Mouse (Mus musculus) midbrain, embryonic 16.5 days (tissue): ENCODE measurements around the gene Uba3. TPM values are rescaled to one million over a fixed set of nuclear protein-coding genes. Genes with fewer than 3 reads are reported as not detected.
A peak's percentile ranks its signal among the peaks of the same experiment; 100 is the strongest.

ENCODE experiments used
- ATAC-seq: fragments of 200-750 bp; cut with Nextera tagmentation; 2 replicates; pipeline ENCODE4 v1.8.0; 2017; ENCODE audit warnings: moderate TSS enrichment
- H3K27ac ChIP-seq: fragments of 300-500 bp; sonication (generic); 2 replicates; pipeline ENCODE4 v1.5.1; 2014; ENCODE audit warnings: mild to moderate bottlenecking, low read length, mixed read lengths
- H3K27me3 ChIP-seq: fragments of 300-500 bp; sonication (generic); 2 replicates; pipeline ENCODE4 v1.6.1; 2014; ENCODE audit warnings: low read depth, low read length, mixed read lengths; ENCODE audit not compliant: control insufficient read depth, insufficient read depth
- H3K36me3 ChIP-seq: fragments of 300-500 bp; sonication (generic); 2 replicates; pipeline ENCODE4 v1.6.1; 2014; ENCODE audit warnings: mild to moderate bottlenecking, low read length, moderate library complexity, mixed read lengths; ENCODE audit not compliant: control insufficient read depth, insufficient read depth
- H3K4me1 ChIP-seq: fragments of 300-500 bp; sonication (generic); 2 replicates; pipeline ENCODE4 v1.6.1; 2014; ENCODE audit warnings: mild to moderate bottlenecking, low read length, mixed read lengths; ENCODE audit not compliant: control insufficient read depth, insufficient read depth
- H3K4me2 ChIP-seq: fragments of 300-500 bp; sonication (generic); 2 replicates; pipeline ENCODE4 v1.6.1; 2014; ENCODE audit warnings: mild to moderate bottlenecking, low read length, mixed read lengths
- H3K4me3 ChIP-seq: fragments of 300-500 bp; sonication (generic); 2 replicates; pipeline ENCODE4 v1.5.1; 2014; ENCODE audit warnings: low read depth, mild to moderate bottlenecking, low read length, moderate library complexity, mixed read lengths
- H3K9ac ChIP-seq: fragments of 300-500 bp; sonication (generic); 2 replicates; pipeline ENCODE4 v1.6.1; 2014; ENCODE audit warnings: low read depth, low read length, mixed read lengths
- H3K9me3 ChIP-seq: fragments of 300-500 bp; sonication (generic); replicated peaks from 2 replicates; pipeline ENCODE4 v1.6.1; 2014; ENCODE audit warnings: mild to moderate bottlenecking, low read length, mixed read lengths; ENCODE audit not compliant: control insufficient read depth, poor library complexity, severe bottlenecking
- WGBS: fragments of 180-500 bp; shearing (Covaris S2); extraction: QIAGEN DNeasy Blood & Tissue Kit; methylation state at CpG from one replicate; pipeline ENCODE4 v1.1.7; 2014; 5-methylcytosine and 5-hydroxymethylcytosine counted together
- polyA plus RNA-seq: library from polyadenylated mRNA; unstranded; fragments of >200 nt; fragmentation: Nextera tagmentation; extraction: Ambion mirVana; gene quantifications from 2 replicates; pipeline ENCODE4 v1.2.1, GENCODE M21; 2015

The Uba3 gene
- polyA plus RNA-seq, 1 experiment from 2014 or later: 90.2 TPM

DNA sequence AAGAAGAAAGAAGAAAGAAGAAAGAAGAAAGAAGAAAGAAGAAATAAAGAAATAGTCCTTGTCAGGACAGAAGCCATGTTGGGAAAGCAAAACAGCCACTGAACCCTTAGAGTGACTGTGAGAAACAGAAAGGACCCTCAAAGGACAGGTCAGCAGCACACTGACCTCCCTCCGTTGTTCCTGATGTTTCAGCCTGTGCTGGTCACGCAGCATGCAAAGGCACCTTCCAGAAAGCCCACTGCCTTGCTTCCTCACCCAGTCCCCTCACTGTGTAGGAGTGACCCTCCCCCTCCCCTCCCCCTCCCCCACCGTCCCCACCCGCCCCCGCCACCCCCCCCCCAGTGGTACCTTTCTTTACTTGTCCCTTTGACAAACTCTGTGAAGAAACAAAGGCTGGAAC is 15.2 kb upstream of the Uba3 start:
- H3K36me3 ChIP-seq: no peaks in the 10 kb centered on the region
- WGBS: 57% methylated on average over 2 of the region's 5 CpGs
- peaks cover 2% of the 10 kb centered on the region; the same call in 1 of the 2 replicates for H3K4me1 ChIP-seq
- H3K9me3 ChIP-seq: no peaks in the 10 kb centered on the region
- H3K9ac ChIP-seq: no peak overlapping the region
- ATAC-seq: no peak
- no peaks in the 10 kb centered on the region for H3K27me3 ChIP-seq
- no peak overlapping the region for H3K27ac ChIP-seq
- no peak overlapping the region for H3K4me2 ChIP-seq
- no peak overlapping the region for H3K4me3 ChIP-seq

DNA sequence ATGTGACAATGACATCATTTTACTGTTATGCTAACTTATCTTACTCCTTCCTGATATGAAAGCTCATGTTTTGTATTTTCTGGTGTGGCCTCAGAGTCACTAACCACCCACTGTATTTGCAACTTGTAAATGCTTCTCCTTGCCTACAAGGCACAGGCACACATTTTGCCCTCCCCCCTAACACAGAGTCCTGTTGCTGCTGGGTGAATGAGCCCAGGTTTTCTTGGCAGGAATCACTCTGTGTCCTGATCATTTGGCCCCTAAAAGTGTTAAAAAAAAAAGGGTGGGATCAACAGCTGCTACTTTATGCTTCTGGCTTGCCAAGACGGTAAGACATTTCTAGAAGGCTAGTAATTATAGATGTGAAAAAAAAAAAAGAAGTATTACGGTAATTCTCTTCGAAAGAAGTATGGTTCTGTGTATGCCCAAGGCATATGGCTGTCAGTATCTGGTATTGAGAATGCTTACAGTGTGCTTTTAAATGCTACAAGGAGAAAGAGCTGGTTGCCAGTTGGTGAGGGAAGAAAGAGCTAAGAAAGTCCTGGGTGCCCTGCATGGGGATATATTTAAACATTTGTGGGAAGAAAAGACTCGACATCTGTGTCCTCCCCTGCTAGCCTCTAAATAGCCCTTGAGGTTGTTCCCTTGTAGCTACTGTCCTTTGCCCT is 10.8 kb upstream of the Uba3 start:
- no peaks in the 10 kb centered on the region for H3K27me3 ChIP-seq
- H3K9me3 ChIP-seq: no peaks in the 10 kb centered on the region
- H3K4me3 ChIP-seq: no peak overlapping the region
- H3K9ac ChIP-seq: no peak overlapping the region
- H3K36me3 ChIP-seq: no peaks in the 10 kb centered on the region
- 80% methylated on average over 4 of the region's 4 CpGs for WGBS
- no peak for ATAC-seq
- peaks cover 18% of the 10 kb centered on the region for H3K4me1 ChIP-seq
- no peak overlapping the region for H3K27ac ChIP-seq
- no peak overlapping the region for H3K4me2 ChIP-seq

DNA sequence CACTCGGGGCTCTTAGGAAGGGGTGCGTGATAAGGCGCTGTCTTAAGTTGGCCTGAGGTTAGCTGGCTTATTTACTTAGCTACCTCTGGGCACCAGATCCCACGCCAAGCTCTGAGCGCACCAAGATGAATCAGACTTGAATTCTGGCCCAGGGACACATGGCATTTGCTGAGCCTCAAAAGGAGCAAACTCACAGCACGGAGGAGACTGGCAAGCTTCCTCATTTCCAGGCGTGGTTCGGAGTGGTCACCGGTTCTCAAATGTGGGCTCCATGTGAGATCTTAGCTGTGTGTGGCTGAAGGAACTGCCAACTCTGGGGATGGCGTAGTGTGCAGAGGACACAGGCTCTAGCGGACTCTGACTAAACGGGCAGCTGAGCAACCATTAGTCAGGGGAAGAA is 6.5 kb upstream of the Uba3 start:
- ATAC-seq: no peak
- Histone ChIP-seq H3K36me3 (no peaks in the 10 kb centered on the region), H3K4me2 (peak overlapping the region; percentile 65), H3K27me3 (no peaks in the 10 kb centered on the region), H3K4me1 (peaks cover 18% of the 10 kb centered on the region), H3K9ac (peak overlapping the region; percentile 32; the same call in 1 of the 2 replicates), H3K4me3 (peak overlapping the region; percentile 68), H3K27ac (no peak overlapping the region), H3K9me3 (no peaks in the 10 kb centered on the region)
- WGBS: 71% methylated on average over 12 of the region's 12 CpGs

DNA sequence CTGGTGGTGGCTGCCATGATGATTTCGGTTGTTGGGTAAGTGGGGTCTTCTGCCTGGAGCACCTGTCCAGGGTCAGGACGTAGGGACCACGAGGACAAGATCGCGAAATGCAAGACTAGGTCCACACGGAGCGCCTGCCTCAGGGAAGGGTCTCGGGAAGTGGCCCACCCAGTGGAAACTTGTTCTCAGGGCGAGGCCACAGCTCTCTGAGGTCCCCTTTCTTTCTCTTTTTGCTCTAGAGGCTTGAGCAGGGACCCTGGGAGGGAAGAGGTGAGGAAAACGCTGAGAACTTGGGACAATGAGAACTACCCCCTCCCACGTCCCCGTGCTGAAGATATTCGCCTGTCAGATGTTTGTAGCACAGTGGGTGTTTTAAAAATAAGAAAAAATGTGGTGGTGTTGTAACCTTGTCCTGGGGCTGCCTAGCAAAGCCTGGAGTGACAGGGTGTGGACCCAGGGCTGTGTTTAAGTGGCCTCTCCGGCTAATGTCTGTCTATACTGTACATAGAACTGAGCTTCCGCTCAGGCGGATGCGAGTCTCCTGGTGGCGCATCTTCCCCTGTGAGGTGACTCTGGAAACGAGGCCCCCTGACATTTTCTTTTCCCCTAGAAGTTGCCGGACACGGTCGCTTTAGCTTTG is 5.6 kb upstream of the Uba3 start:
- Histone ChIP-seq H3K27ac (peak overlapping the region; percentile 53), H3K4me3 (peak overlapping the region; percentile 68), H3K36me3 (no peaks in the 10 kb centered on the region), H3K27me3 (no peaks in the 10 kb centered on the region), H3K4me2 (peak overlapping the region; percentile 65), H3K9me3 (no peaks in the 10 kb centered on the region), H3K9ac (peak overlapping the region; percentile 82), H3K4me1 (peaks cover 18% of the 10 kb centered on the region)
- ATAC-seq: peak; percentile 55
- 1% methylated on average over 22 of the region's 22 CpGs for WGBS

DNA sequence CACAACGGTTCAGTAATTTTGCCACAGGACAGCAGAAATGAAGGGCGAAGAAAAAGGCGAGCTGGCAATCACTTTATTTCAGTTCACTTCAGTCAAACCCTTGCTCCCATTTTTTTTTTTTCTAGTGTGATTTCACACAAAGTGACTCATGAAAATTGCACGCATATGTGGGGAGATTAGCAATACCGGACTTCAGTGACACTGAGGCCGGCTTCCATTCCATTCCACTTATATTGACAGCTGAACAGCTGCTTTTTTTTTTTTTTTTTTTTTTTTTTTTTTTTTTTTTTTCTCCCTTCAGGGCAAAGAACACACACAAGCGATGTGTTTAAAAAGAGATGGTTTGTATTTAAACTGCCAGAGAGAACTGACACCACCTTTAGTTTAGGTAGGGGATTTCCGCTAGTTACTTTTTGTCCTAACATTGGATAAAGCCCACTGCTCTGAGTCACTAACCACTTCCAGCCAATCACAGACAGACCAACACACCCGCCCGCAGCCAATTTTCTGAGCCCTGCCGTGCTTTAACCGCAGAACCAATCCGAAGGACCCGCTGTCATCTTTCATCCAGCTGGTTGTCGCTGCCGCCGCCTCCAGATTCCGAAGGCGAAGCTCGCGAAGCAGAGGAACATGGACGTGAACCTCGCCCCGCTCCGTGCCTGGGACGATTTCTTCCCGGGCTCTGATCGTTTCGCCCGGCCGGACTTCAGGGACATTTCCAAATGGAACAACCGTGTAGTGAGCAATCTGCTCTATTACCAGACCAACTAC is 4.9 kb upstream of the Uba3 start, which contains the start of gene Arl6ip5:
Gene Arl6ip5, plus strand, starts transcription at position 499 of the 771 bp plus-strand sequence.
- Histone ChIP-seq H3K4me1 (peaks cover 18% of the 10 kb centered on the region), H3K27ac (peak within 1 kb of the TSS; percentile 53)

DNA sequence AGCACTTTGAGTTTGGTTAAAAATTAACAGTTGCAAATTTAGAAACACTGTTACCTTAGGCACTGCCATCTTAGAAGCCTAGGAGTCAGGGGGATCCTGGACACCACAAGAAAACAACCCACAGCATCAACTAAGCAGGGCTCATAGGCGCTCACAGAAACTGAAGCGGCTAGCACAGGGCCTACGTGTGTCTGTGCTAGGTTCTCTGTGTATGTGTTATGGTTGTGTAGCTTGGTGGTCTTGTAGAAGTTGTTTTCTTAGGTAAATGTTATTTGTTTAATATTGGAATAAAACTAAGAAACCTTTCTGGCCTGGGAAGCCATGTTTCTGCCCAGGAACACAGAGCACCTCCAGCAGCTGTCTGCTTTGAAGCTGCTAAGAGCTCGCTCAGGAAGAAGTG is 4.3 kb upstream of the Uba3 start:
- Histone ChIP-seq H3K36me3 (no peaks in the 10 kb centered on the region), H3K9me3 (no peaks in the 10 kb centered on the region), H3K4me2 (no peak overlapping the region), H3K9ac (no peak overlapping the region), H3K4me3 (no peak overlapping the region), H3K27me3 (no peaks in the 10 kb centered on the region), H3K27ac (no peak overlapping the region), H3K4me1 (peaks cover 18% of the 10 kb centered on the region)
- 85% methylated on average over 4 of the region's 4 CpGs for WGBS
- no peak for ATAC-seq

More for the DNA sequence above, 4.9 kb upstream of the Uba3 start, which contains the start of gene Arl6ip5:
- Histone ChIP-seq H3K4me2 (peak within 1 kb of the TSS; percentile 65), H3K4me3 (peak within 1 kb of the TSS; percentile 68), H3K27me3 (no peaks in the 10 kb centered on the region), H3K36me3 (no peaks in the 10 kb centered on the region), H3K9me3 (no peaks in the 10 kb centered on the region), H3K9ac (peak within 1 kb of the TSS; percentile 82)
- ATAC-seq: peak; percentile 85
- 8% methylated on average over 32 of the region's 32 CpGs for WGBS

DNA sequence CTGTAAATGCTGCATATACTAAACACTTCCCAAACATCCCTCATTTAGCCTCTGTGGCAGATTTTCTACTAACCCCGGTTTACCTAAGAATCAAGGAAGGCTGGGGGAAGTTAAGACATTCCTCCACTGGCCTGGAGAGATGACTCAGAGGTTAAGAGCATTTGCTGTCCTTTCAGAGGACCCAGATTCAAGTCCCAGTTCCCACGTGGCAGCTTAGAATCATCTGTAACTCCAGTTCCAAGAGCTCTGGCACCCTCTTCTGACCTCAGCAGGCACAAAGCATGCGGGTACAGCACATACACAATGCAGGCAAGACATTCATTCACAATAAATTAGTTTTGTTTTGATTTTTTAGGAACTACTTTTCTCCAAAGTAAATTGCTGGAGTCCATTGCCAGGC is 3.8 kb upstream of the Uba3 start:
- Histone ChIP-seq H3K4me1 (peaks cover 23% of the 10 kb centered on the region), H3K27ac (no peak overlapping the region), H3K27me3 (no peaks in the 10 kb centered on the region), H3K36me3 (no peaks in the 10 kb centered on the region), H3K4me2 (no peak overlapping the region), H3K9ac (no peak overlapping the region), H3K9me3 (no peaks in the 10 kb centered on the region), H3K4me3 (no peak overlapping the region)
- 43% methylated on average over 3 of the region's 3 CpGs for WGBS
- no peak for ATAC-seq

DNA sequence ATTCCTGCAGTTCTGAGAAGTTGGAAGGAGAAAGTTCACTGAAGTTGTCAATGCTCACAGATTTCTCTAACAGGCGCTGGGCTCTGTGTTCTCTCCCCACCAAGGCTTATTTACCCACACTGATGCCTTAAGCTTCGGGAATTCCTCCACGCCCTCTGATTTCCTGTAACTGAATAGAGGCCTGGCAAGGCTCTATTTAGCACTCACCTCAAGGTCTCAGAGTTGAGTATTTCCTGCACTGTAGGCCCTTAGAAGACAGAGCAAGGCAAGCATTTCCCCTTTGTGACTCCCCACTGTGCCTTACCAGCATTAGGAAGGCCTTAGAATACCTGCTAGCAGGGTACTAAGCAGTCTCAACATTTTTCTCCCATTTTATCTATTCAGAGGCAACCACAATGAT is 3.0 kb upstream of the Uba3 start:
- ATAC-seq: no peak
- Histone ChIP-seq H3K4me2 (no peak overlapping the region), H3K27ac (no peak overlapping the region), H3K27me3 (no peaks in the 10 kb centered on the region), H3K4me3 (no peak overlapping the region), H3K36me3 (no peaks in the 10 kb centered on the region), H3K9ac (no peak overlapping the region), H3K4me1 (peaks cover 21% of the 10 kb centered on the region), H3K9me3 (no peaks in the 10 kb centered on the region)
- 31% methylated on average over 3 of the region's 3 CpGs for WGBS

DNA sequence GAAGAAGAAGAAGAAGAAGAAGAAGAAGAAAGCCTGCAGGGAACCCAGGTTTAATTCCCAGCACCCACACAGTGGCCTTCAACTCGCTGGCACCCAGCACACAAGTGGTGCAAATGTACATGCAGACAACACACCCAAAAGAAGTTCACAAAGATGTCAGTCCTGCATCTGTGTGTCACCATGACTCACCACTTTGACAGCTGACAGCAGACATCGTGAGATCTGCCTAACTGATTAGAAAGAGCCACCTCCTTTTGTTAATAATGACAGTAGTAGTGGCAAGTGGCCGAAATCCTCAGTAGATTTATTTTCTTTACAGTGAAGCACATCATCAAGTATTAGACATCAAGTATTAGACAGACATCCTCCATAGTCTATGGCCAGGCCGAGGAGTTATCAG is 1.6 kb upstream of the Uba3 start:
- ATAC-seq: no peak
- Histone ChIP-seq H3K9ac (no peak overlapping the region), H3K4me3 (no peak overlapping the region), H3K27me3 (no peaks in the 10 kb centered on the region), H3K4me2 (no peak overlapping the region), H3K9me3 (no peaks in the 10 kb centered on the region), H3K4me1 (peaks cover 14% of the 10 kb centered on the region), H3K36me3 (no peaks in the 10 kb centered on the region), H3K27ac (no peak overlapping the region)
- 84% methylated on average over 4 of the region's 4 CpGs for WGBS
